Mouse (Mus musculus) E14TG2a.4 (cell line): ENCODE results near the gene Krt9.

Source experiments
- H3K27me3 ChIP-seq: 2 replicates; pipeline ENCODE4 v1.6.1; 2014; ENCODE audit warnings: low read length, control low read depth; ENCODE audit not compliant: insufficient read depth
- H3K36me3 ChIP-seq: 2 replicates; pipeline ENCODE4 v1.6.1; 2014; ENCODE audit warnings: low read length, control low read depth; ENCODE audit not compliant: insufficient read depth
- H3K4me1 ChIP-seq: replicated peaks from 2 replicates; pipeline ENCODE4 v1.6.1; 2014; ENCODE audit warnings: low read depth, low read length, control low read depth
- H3K4me3 ChIP-seq: replicated peaks from 2 replicates; pipeline ENCODE4 v1.5.1; 2014; ENCODE audit warnings: mild to moderate bottlenecking, low read length
- H3K9me3 ChIP-seq: 2 replicates; pipeline ENCODE4 v1.6.1; 2014; ENCODE audit warnings: low read length, control low read depth
- CTCF ChIP-seq: conservative IDR thresholded peaks from 2 replicates; pipeline ENCODE4 v1.5.1; 2014; ENCODE audit warnings: low read length
- NANOG ChIP-seq: IDR thresholded peaks from 2 replicates; pipeline ENCODE4 v1.6.1; 2014; ENCODE audit warnings: borderline replicate concordance, low read length, mixed read lengths
- POU5F1 ChIP-seq: IDR thresholded peaks from 2 replicates; pipeline ENCODE4 v1.6.1; 2014; ENCODE audit warnings: low read length, borderline replicate concordance

Krt9 gene

DNA sequence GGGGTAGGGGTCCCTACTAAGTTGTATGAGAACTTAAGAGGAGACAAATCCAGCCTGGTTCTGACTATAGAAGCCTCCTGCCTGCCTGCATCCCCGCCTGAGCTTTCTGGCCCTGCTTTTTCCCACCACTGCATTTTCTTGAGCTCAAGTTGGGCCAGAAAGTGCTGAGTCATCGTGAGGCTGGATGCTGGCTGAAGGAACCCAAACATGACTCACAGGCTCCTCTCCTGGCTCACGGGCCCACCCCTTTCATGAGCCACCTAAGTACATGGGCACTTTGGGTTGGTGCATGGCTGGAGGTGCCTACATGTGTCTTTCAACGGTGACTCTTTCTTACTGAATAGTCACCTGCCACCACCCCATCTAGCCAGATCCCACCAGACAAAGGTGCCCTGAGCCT lies 5.6 kb upstream of the Krt9 start:
- TF ChIP-seq CTCF (no peak), NANOG (no peak), POU5F1 (no peak)
- Histone ChIP-seq H3K9me3 (no peaks in the 10 kb centered on the region), H3K4me1 (peaks cover 50% of the 10 kb centered on the region), H3K36me3 (no peaks in the 10 kb centered on the region), H3K4me3 (no peak overlapping the region), H3K27me3 (peaks cover 7% of the 10 kb centered on the region)

GRCm38 (mm10) chr11:100191820-100192219 lies 1.2 kb downstream of the Krt9 start:
- Histone ChIP-seq H3K4me3 (no peak overlapping the region), H3K27me3 (peaks cover 14% of the 10 kb centered on the region), H3K9me3 (peaks cover 10% of the 10 kb centered on the region; the same call in 1 of the 2 replicates), H3K36me3 (no peaks in the 10 kb centered on the region), H3K4me1 (peaks cover 15% of the 10 kb centered on the region)
- TF ChIP-seq NANOG (no peak), POU5F1 (no peak), CTCF (no peak)

GRCm38 (mm10) chr11:100186736-100187135 lies 6.3 kb downstream of the Krt9 start:
- H3K4me1 ChIP-seq: no peaks in the 10 kb centered on the region
- no peak for TF ChIP-seq CTCF
- no peak for TF ChIP-seq NANOG
- TF ChIP-seq POU5F1: no peak
- H3K9me3 ChIP-seq: peaks cover 10% of the 10 kb centered on the region; the same call in 1 of the 2 replicates
- H3K36me3 ChIP-seq: no peaks in the 10 kb centered on the region
- peaks cover 14% of the 10 kb centered on the region for H3K27me3 ChIP-seq
- H3K4me3 ChIP-seq: no peak overlapping the region

- H3K4me1 ChIP-seq: no peaks in the 10 kb centered on the region
- H3K27me3 ChIP-seq: no peaks in the 10 kb centered on the region
- H3K4me3 ChIP-seq: no peak overlapping the region
- H3K9me3 ChIP-seq: no peaks in the 10 kb centered on the region
- no peaks in the 10 kb centered on the region for H3K36me3 ChIP-seq
- TF ChIP-seq POU5F1 (no peak), CTCF (no peak), NANOG (no peak)
Measured at GRCm38 (mm10) chr11:100181725-100182124, 11.3 kb downstream of the Krt9 start.

GRCm38 (mm10) chr11:100179260-100179659 lies 13.8 kb downstream of the Krt9 start:
- no peak overlapping the region for H3K4me3 ChIP-seq
- H3K27me3 ChIP-seq: peaks cover 3% of the 10 kb centered on the region; the same call in 1 of the 2 replicates
- H3K9me3 ChIP-seq: no peaks in the 10 kb centered on the region
- no peaks in the 10 kb centered on the region for H3K36me3 ChIP-seq
- TF ChIP-seq CTCF (no peak), POU5F1 (no peak), NANOG (no peak)
- no peaks in the 10 kb centered on the region for H3K4me1 ChIP-seq

DNA sequence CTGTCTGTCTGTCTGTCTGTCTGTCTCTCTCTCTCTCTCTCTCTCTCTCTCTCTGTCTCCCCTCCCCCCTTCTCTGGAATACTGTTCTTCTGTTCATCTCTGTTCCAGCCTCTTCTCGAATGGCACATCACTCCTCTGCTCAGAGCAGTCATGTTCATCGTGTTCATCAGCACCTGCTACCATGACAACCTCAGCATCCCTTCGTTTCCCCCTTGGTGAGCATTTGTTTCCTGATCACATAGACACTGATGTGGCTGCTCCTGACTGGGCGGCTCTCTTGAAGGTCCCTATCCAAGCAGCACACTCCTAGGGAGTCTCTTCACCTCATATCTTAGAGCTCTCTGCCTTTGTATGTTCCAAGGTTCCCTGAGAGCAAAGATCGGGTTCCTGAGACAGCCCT lies 14.7 kb downstream of the Krt9 start:
- H3K4me3 ChIP-seq: no peak overlapping the region
- peaks cover 3% of the 10 kb centered on the region; the same call in 1 of the 2 replicates for H3K27me3 ChIP-seq
- no peaks in the 10 kb centered on the region for H3K4me1 ChIP-seq
- H3K36me3 ChIP-seq: no peaks in the 10 kb centered on the region
- TF ChIP-seq POU5F1 (no peak), CTCF (no peak), NANOG (no peak)
- H3K9me3 ChIP-seq: no peaks in the 10 kb centered on the region

DNA sequence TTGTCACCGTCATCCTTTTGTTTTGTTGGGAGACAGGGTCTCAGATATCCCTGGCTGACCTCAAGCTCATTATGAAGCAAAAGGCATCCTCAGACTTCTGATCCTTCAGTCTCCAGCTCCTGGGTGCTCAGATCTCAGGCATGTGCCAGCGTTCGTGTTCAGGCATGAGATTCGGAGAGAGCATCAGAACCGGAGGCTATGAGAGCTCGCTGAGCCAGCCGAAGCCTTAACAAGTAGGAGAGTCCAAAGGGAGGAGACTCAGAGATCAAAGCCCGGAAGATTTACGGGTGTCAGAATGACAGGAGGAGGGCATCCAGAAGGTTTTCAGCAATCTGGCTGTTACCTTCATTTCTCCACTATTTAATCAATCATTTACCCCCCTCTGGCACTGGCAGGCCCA lies 16.3 kb downstream of the Krt9 start:
- Histone ChIP-seq H3K9me3 (no peaks in the 10 kb centered on the region), H3K27me3 (peaks cover 3% of the 10 kb centered on the region; the same call in 1 of the 2 replicates), H3K4me3 (no peak overlapping the region), H3K36me3 (no peaks in the 10 kb centered on the region), H3K4me1 (no peaks in the 10 kb centered on the region)
- TF ChIP-seq NANOG: no peak
- TF ChIP-seq CTCF: no peak

DNA sequence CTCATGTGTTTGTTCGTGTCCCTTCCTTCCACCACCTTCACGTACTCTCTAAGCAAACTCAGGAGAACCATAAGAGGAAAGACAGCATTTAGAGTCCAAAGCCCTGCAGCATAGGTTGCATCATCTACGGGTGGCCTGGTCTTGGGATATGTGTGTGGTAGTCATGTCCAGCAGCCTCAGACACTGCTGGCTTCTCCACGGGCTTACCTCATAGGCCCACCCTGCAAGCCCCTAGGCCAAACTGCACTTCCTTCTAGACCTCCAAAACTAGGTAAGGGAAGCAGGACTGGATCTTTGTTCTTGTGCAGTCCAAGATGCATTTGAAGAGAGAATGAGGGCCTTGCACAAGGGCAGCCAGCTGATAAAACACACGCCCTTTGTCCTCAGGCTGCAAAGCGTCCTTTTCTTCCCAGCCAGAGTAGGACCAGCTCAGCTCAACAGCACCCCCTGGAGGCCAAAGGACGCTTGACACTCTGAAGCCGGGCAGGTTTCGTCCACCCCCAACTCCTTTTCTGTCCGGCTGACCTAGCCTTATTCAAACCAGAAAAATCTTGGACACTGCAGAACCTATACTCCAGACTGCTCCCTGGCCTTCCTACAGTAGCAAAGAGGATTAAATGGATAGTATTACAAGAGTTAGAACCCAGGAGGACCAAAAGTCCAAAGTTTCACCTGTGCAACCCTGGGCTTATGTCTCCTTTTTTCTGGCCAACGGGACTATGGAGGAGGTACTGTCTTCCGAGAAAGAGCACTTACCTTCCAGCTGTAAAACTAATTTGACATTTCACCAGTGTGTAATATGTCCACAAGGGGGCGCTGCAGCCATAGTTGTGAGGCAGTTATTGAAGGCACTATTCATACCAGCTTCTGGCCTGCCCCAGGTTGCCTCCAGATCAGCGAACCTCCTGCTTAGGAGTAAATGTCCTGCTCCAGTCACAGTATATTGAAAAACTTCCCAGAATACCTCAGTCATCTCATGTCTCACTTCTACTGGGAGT lies 24.0 kb downstream of the Krt9 start:
- peaks cover 8% of the 10 kb centered on the region for H3K27me3 ChIP-seq
- H3K36me3 ChIP-seq: no peaks in the 10 kb centered on the region
- peaks cover 22% of the 10 kb centered on the region for H3K4me1 ChIP-seq
- TF ChIP-seq CTCF (peak; percentile 49), NANOG (no peak), POU5F1 (no peak)
- 0 out of 2 replicates have a peak overlapping the region, but pooled peaks have one; percentile 8 for H3K4me3 ChIP-seq
- H3K9me3 ChIP-seq: no peaks in the 10 kb centered on the region

DNA sequence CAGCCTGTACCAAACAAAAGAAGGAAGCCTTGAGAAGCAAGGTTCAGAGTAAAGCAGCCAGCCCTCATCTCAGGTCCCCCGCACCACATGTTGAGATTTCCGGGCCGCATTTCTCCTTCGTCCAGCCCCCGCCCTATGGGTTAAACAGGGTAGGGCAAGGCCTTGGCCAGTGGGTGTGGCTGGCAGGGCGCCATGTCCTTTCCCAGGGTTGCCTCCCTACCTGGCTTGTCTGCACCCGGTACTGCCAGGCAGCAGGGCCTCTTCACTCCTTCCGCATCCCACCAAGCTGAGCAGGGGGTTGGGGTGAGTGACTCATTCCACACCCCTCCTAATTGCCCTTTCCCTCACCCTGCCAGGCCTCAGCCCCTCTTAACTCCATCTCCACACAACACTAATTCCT lies 25.0 kb downstream of the Krt9 start:
- no peak for TF ChIP-seq NANOG
- TF ChIP-seq CTCF: 0 out of 2 replicates have a peak, but pooled peaks have one; percentile 4
- no peak for TF ChIP-seq POU5F1
- peaks cover 8% of the 10 kb centered on the region for H3K27me3 ChIP-seq
- no peaks in the 10 kb centered on the region for H3K36me3 ChIP-seq
- peaks cover 23% of the 10 kb centered on the region for H3K4me1 ChIP-seq
- H3K4me3 ChIP-seq: no peak overlapping the region
- H3K9me3 ChIP-seq: no peaks in the 10 kb centered on the region
